Mouse (Mus musculus): ENCODE results near the gene Bckdha.

DNA sequence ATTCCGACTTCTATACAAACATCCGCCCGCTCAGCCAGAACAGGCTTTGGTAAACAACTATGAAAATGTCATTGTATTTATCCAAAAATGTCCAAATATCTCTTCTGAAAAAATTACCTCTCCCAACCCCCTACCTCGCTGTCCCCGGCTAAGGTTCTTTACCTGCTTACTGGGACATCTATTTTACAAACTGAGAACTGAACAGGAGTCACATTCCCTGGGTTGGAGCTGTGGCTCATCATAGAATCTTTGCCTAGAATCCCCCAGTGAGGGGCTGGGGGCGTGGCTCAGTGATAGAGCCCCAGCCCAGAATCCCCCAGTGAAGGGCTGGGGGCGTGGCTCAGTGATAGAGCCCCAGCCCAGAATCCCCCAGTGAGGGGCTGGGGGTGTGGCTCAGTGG, 47.3 kb downstream of the Bckdha start:
- TF ChIP-seq EP300 (IDR thresholded peaks at IDR 0.05; ENCODE audit: low read depth in 1 of 2, low read length in 2 of 2) (no peak), ETS1 (IDR thresholded peaks at IDR 0.05; ENCODE audit: low read depth, low read length) (no peak), MXI1 (IDR thresholded peaks at IDR 0.05; ENCODE audit: low read depth, low read length) (no peak), KAT2A (conservative IDR thresholded peaks at IDR 0.05; ENCODE audit: low read depth, low read length) (no peak), SMC3 (IDR thresholded peaks at IDR 0.05; ENCODE audit: low read depth, low read length) (no peak)

Data from MEL (cell line).